In the genomic region with DNA sequence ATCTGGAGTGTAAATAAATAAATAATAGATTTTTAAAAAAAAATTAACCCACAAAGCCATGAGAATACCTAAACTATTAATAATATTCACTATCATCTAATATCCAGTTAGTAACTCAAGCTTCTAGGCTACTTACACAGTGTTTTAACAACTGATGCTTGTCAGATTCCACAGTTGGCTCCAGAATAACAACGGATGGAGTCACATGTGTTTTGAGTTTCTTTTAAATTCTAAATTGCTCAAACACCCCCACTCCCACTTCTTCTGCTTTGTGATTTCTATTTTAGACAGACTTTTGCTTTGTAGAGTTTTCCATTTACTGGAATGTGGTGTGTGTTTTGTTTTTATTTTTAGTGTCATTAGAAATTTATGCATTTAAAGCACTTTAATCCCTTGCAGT, we compare ENCODE assay signal across 13 mouse cellular contexts.
"Had no signal": no experiment of that assay in that cellular context is flagged by ENCODE, and none has a peak within 500 bp of the region (broad histone marks: within the 10 kb centered on the region; RNA-seq: fewer than 3 reads in every experiment).

No protein-coding gene starts in this region.

- DNase-seq: kidney, adult 11 months; kidney, adult 9 months; kidney, postnatal 10 days; lung, embryonic 14.5 days; lung, postnatal 10 days; right cerebral cortex, adult 18-20 months; right cerebral cortex, postnatal 25 days; thymus, postnatal 4 days had no signal

- H3K4me3 ChIP-seq: liver, embryonic 12.5 days; megakaryocyte, embryonic 14.5 days; midbrain, embryonic 12.5 days had no signal

- H3K27ac ChIP-seq: liver, embryonic 12.5 days; macrophage; midbrain, embryonic 12.5 days; stomach, postnatal 0 days had no signal

- H3K36me3 ChIP-seq: liver, embryonic 12.5 days; midbrain, embryonic 12.5 days had no signal

- H3K4me2 ChIP-seq: liver, embryonic 12.5 days; lung, embryonic 14.5 days; midbrain, embryonic 12.5 days had no signal

- H3K9me3 ChIP-seq: liver, embryonic 12.5 days; megakaryocyte, embryonic 14.5 days; midbrain, embryonic 12.5 days had no signal

- H3K4me1 ChIP-seq: liver, embryonic 12.5 days; megakaryocyte, embryonic 14.5 days had no signal

- H3K27me3 ChIP-seq: liver, embryonic 12.5 days; megakaryocyte, embryonic 14.5 days; midbrain, embryonic 12.5 days had no signal

- H3K9ac ChIP-seq: liver, embryonic 12.5 days; lung, embryonic 14.5 days; midbrain, embryonic 12.5 days had no signal

- ATAC-seq: liver, embryonic 12.5 days had no signal
